Mouse (Mus musculus) cortical plate, adult 2 months (tissue): ENCODE results near the gene Slc35f5.

Source experiments
- CTCF ChIP-seq: fragments of 200-500 bp; IDR thresholded peaks from 2 replicates; pipeline ENCODE4 v1.5.1; 2011; ENCODE audit warnings: mild to moderate bottlenecking, control low read depth, low read length; ENCODE audit not compliant: insufficient read depth; ENCODE audit errors: extremely low read depth
- POLR2A ChIP-seq: fragments of 200-500 bp; IDR thresholded peaks from 2 replicates; pipeline ENCODE4 v1.6.1; 2011; ENCODE audit warnings: mild to moderate bottlenecking, low read length, control low read depth; ENCODE audit not compliant: insufficient read depth; ENCODE audit errors: extremely low read depth

- TF ChIP-seq POLR2A (peak; percentile 91), CTCF (no peak)
Observed at GRCm38 (mm10) chr1:125560259-125561192, at the start of gene Slc35f5.
